14 mouse cellular contexts compared by ENCODE assay signal in the genomic region with DNA sequence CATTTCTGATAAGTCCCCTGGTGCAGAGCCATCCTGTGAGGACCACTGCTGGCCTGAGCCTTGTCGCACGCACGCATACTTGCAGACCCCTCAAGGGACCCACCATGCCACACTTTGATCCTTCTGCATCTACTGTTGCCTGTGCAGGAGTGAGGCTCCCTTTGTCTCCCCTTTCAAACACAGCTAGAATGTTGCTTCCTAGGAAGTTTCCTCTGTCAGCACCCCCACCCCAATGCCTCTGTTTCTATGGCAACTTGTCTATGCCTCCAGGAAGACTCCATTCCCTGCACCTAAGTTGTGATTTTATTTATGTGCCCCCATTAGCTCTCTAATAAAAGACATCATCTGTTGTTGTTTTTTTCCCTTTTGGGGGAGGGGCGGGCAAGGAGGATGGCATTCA.
A peak's percentile ranks its signal among the peaks of the same experiment; 100 is the strongest.
DNase-seq lines count a peak whose midpoint lies in the region; ATAC-seq and TF ChIP-seq lines count a peak whose summit lies in the region.
"Had no signal": no experiment of that assay in that cellular context is flagged by ENCODE, and none has a peak within 500 bp of the region (broad histone marks: within the 10 kb centered on the region; RNA-seq: fewer than 3 reads in every experiment).

No protein-coding gene starts in this region.

- H3K27me3 ChIP-seq in heart, embryonic 10.5 days (ENCODE audit: insufficient read depth, poor library complexity, severe bottlenecking), result no peaks in the 10 kb centered on the region
- H3K27me3 ChIP-seq in forebrain, embryonic 14.5 days (replicated peaks; ENCODE audit: control insufficient read depth, insufficient read depth, low read length), result no peaks in the 10 kb centered on the region
- H3K27me3 ChIP-seq in limb, embryonic 12.5 days, result no peaks in the 10 kb centered on the region
- no peaks in the 10 kb centered on the region for H3K27me3 ChIP-seq in neural tube, embryonic 12.5 days (replicated peaks)

- 66% methylated on average over 4 of the region's 4 CpGs for WGBS in heart, embryonic 10.5 days
- WGBS in forebrain, embryonic 14.5 days, result 43% methylated on average over 4 of the region's 4 CpGs
- WGBS in limb, embryonic 12.5 days, result 67% methylated on average over 4 of the region's 4 CpGs
- 30% methylated on average over 4 of the region's 4 CpGs for WGBS in neural tube, embryonic 12.5 days

- ATAC-seq in forebrain, embryonic 14.5 days, result peak; percentile 10; the same call in 1 of the 2 replicates
- no peak for ATAC-seq in limb, embryonic 12.5 days (ENCODE audit: insufficient number of reproducible peaks, insufficient read depth, low FRiP score, low TSS enrichment, low read depth)
- peak; percentile 13 for ATAC-seq in neural tube, embryonic 12.5 days (ENCODE audit: low FRiP score, low read depth)

- H3K4me3 ChIP-seq in heart, embryonic 10.5 days, result no peak overlapping the region
- no peak overlapping the region for H3K4me3 ChIP-seq in forebrain, embryonic 14.5 days (ENCODE audit: low read depth, low read length)
- H3K4me3 ChIP-seq in limb, embryonic 12.5 days (replicated peaks), result no peak overlapping the region
- no peak overlapping the region for H3K4me3 ChIP-seq in neural tube, embryonic 12.5 days
- H3K4me3 ChIP-seq in gastrocnemius, adult 2 months, result no peak overlapping the region

- 0 out of 2 replicates have a peak overlapping the region, but pooled peaks have one; percentile 37 for H3K27ac ChIP-seq in heart, embryonic 10.5 days
- H3K27ac ChIP-seq in forebrain, embryonic 14.5 days (ENCODE audit: low read depth, low read length), result peak overlapping the region; percentile 60
- H3K27ac ChIP-seq in limb, embryonic 12.5 days, result peak overlapping the region; percentile 58
- H3K27ac ChIP-seq in neural tube, embryonic 12.5 days, result peak overlapping the region; percentile 9
- no peak overlapping the region for H3K27ac ChIP-seq in gastrocnemius, adult 2 months

- peaks cover 51% of the 10 kb centered on the region for H3K4me1 ChIP-seq in heart, embryonic 10.5 days
- H3K4me1 ChIP-seq in forebrain, embryonic 14.5 days (ENCODE audit: control insufficient read depth, insufficient read depth, low read length), result peaks cover 88% of the 10 kb centered on the region
- H3K4me1 ChIP-seq in limb, embryonic 12.5 days (replicated peaks), result peaks cover 81% of the 10 kb centered on the region
- peaks cover 96% of the 10 kb centered on the region for H3K4me1 ChIP-seq in neural tube, embryonic 12.5 days

- intact Hi-C loops in heart, postnatal 25 days (cut with DNase I), result no loop called here
- intact Hi-C loops in gastrocnemius, adult 2 months (cut with DNase I), result no loop called here

- H3K9me3 ChIP-seq in heart, embryonic 10.5 days, result no peaks in the 10 kb centered on the region
- no peaks in the 10 kb centered on the region for H3K9me3 ChIP-seq in forebrain, embryonic 14.5 days (replicated peaks; ENCODE audit: control insufficient read depth, low read length)
- H3K9me3 ChIP-seq in limb, embryonic 12.5 days, result no peaks in the 10 kb centered on the region
- H3K9me3 ChIP-seq in neural tube, embryonic 12.5 days, result no peaks in the 10 kb centered on the region

- 0 out of 2 replicates have a peak overlapping the region, but pooled peaks have one; percentile 12 for H3K4me2 ChIP-seq in forebrain, embryonic 14.5 days (ENCODE audit: low read length)
- H3K4me2 ChIP-seq in limb, embryonic 12.5 days, result no peak overlapping the region
- peak overlapping the region; percentile 29; the same call in 1 of the 2 replicates for H3K4me2 ChIP-seq in neural tube, embryonic 12.5 days (replicated peaks)

- no peak overlapping the region; the same call in 1 of the 2 replicates for H3K9ac ChIP-seq in forebrain, embryonic 14.5 days (ENCODE audit: low read length)
- H3K9ac ChIP-seq in limb, embryonic 12.5 days (replicated peaks), result no peak overlapping the region
- H3K9ac ChIP-seq in neural tube, embryonic 12.5 days, result no peak overlapping the region

- TF ChIP-seq CTCF in gastrocnemius, adult 2 months (IDR thresholded peaks at IDR 0.05), result no peak

- DNase-seq in heart, embryonic 10.5 days (ENCODE audit: low spot score), result peak; percentile 58
- no peak for DNase-seq in heart, postnatal 25 days (ENCODE audit: low spot score)
- DNase-seq in forebrain, embryonic 14.5 days (ENCODE audit: low spot score), result peak; percentile 69
- DNase-seq in spleen, adult 18-20 months, result no peak
- DNase-seq in T-cell, adult 2 months (ENCODE audit: low spot score), result no peak
- DNase-seq in gastrocnemius, adult 2 months, result no peak
- DNase-seq: adrenal gland, postnatal 10 days; cerebellum, adult 18-20 months; gastrocnemius, postnatal 36 days; heart, postnatal 10 days; kidney, postnatal 10 days; thymus, postnatal 25 days had no signal

- no peaks in the 10 kb centered on the region for H3K36me3 ChIP-seq in heart, embryonic 10.5 days
- H3K36me3 ChIP-seq in forebrain, embryonic 14.5 days (ENCODE audit: control insufficient read depth, insufficient read depth, low read length), result no peaks in the 10 kb centered on the region
- H3K36me3 ChIP-seq in limb, embryonic 12.5 days, result no peaks in the 10 kb centered on the region
- H3K36me3 ChIP-seq in neural tube, embryonic 12.5 days, result no peaks in the 10 kb centered on the region

Comparison
In these comparisons a context has a peak if more than half of its experiments do, and no peak if none do; other contexts are left out.
1. DNase-seq: peak in heart, embryonic 10.5 days (single experiment) and forebrain, embryonic 14.5 days (single experiment); none in heart, postnatal 25 days (single experiment), spleen, adult 18-20 months (0 of 2), T-cell, adult 2 months (single experiment) and gastrocnemius, adult 2 months (single experiment).